Mouse (Mus musculus) c-Kit-positive CD71-positive TER-119-positive erythroid progenitor cells, embryonic 14.5 days (primary cell): Measurements from ENCODE around the gene Dexi.

Source experiments
- DNase-seq: peaks from one replicate; pipeline ENCODE4 v3.0.0-alpha.2; 2013; ENCODE audit warnings: low spot score

The Dexi gene

GRCm38 (mm10) chr16:10453872-10454582 is 88.8 kb downstream of the Dexi start:
- DNase-seq, result no peak
